Mouse (Mus musculus): ENCODE data around the gene Gm17482. TPM values are rescaled to one million over a fixed set of nuclear protein-coding genes. Genes with fewer than 3 reads are reported as not detected.

Gene Gm17482
- total RNA-seq, 2 experiments from 2014 or later: not detected

DNA sequence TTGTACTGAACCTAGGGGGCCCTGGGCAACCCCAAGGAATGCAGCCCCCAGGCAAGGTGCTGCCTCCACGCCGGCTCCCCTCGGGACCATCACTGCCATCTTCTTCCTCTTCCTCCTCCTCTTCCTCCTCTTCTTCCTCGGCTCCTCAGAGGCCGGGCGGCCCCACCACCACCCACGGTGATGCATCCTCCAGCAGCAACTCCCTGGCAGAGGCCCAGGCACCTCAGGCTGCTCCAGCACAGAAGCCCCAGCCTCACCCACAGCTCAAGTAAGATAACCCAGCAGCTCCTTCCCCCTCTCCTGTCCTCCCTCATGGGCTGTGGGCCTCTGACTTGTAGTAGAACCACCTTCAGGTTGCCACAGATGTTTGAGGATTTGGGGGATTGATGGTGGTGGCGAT, 50.9 kb downstream of the Gm17482 start:
- no peak for DNase-seq (ENCODE audit: low spot score in 2 of 2)
- intact Hi-C loops (cut with DNase I): no loop called here

DNA sequence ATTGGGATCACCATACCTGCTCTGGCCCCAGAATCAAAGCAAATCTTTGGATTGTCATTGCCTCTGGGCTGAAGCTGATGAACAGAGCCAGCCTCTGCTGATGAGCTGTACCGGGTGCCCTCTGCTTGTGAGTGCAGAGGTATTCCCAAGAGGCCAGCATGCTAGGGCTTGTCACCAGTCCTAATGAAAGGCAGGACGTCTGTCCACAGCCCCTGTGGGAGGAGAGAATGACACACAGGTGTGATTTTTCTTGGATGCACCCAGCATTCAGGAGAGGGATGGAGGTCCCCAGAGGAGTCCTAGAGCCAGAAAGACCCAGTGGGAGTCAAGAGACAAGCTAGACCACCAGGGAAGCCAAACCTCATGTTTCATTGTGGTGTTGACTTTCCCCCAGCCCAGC, 52.5 kb downstream of the Gm17482 start:
- intact Hi-C loops (cut with DNase I): no loop called here
- no peak for DNase-seq (ENCODE audit: low spot score in 2 of 2)

- no peak for DNase-seq (ENCODE audit: low spot score in 2 of 2)
- intact Hi-C loops (cut with DNase I): no loop called here
These were observed 57.0 kb downstream of the Gm17482 start for GRCm38 (mm10) chr6:115284153-115284552.

DNA sequence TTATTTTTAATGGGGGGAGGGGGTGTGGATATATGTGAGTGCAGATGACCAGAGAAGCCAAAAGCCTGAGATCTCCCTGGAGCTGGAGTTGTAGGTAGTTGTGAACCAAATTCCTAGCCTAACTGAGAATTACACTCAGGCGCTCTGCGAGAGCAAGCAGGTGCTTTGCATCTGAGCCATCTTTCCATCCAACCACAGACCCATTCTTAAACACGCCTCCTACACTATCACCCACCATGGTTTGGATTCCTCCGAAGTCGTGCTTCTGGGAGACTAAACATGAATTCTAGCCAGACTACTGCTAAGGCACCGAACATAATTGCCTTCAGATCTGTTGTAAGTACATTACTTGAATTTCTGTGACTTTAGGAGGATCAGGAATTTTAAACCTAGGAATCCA, 59.3 kb downstream of the Gm17482 start:
- intact Hi-C loops (cut with DNase I): no loop called here
- peak; percentile 55 to 82 for DNase-seq (ENCODE audit: low spot score in 2 of 2)

- no peak for DNase-seq (ENCODE audit: low spot score in 2 of 2)
- intact Hi-C loops (cut with DNase I): no loop called here
These were observed 61.1 kb downstream of the Gm17482 start for GRCm38 (mm10) chr6:115288223-115288622.

- intact Hi-C loops (cut with DNase I): no loop called here
- peak in 1 of 2 experiments; percentile 2 for DNase-seq (ENCODE audit: low spot score in 2 of 2)
These were observed 63.4 kb downstream of the Gm17482 start for GRCm38 (mm10) chr6:115290561-115290960.

DNA sequence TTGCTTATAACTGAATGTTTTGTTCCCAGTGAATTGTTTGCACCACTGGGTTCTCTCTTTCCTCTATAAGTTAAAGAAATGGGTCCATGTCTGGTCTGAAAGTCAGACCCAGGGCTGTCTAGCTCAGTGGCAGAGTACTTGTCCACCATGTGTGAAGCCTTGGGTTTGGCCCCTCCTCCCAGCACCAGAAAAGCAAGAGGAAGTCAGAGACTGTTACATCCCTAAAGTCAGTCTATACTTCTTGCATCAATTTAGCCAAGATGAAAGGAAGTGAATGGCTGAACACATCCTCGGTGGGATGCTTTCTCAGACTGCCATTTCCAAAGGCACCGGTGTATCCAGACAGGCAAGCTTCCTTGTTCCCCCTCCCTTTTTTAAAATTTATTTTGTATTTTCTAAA, 63.9 kb downstream of the Gm17482 start:
- intact Hi-C loops (cut with DNase I): no loop called here
- no peak for DNase-seq (ENCODE audit: low spot score in 2 of 2)

DNA sequence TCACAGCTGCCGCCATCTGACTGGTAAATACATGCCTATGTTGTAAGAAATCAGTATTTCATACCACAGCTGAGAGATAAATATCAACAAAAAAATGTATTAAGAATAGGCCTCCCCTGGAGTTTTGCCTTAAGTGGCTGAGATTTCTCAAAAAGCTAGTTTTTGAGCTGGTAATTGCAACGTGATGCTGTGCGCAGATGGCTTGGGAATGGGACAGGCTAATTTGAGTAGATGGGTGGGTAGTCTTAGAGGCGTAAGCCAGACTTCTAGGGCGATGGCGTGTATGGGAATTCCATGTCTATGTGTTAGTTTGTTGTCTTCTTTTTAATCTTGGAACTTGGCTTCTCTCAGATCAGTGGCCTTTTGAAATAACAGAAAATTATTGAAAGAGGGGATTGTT, 64.7 kb downstream of the Gm17482 start:
- intact Hi-C loops (cut with DNase I): loop anchor here (2.0 kb wide), 1 partner anchor 69 kb away; the partner anchor contains the start of gene Pparg
- DNase-seq (ENCODE audit: low spot score in 2 of 2): peak; percentile 49 to 69

- intact Hi-C loops (cut with DNase I): loop anchor here (2.0 kb wide), 1 partner anchor 68 kb away; the partner anchor contains the start of gene Pparg
- DNase-seq (ENCODE audit: low spot score in 2 of 2): peak; percentile 46 to 71
These were observed 65.5 kb downstream of the Gm17482 start for GRCm38 (mm10) chr6:115292621-115293020.

GRCm38 (mm10) chr6:115293877-115294276, 66.7 kb downstream of the Gm17482 start:
- intact Hi-C loops (cut with DNase I): loop anchor here (2.0 kb wide), 1 partner anchor 67 kb away; the partner anchor contains the start of gene Pparg
- no peak for DNase-seq (ENCODE audit: low spot score in 2 of 2)

GRCm38 (mm10) chr6:115307134-115307533, 80.0 kb downstream of the Gm17482 start:
- DNase-seq (ENCODE audit: low spot score in 2 of 2): no peak
- intact Hi-C loops (cut with DNase I): no loop called here

Other genes with a start within 250 kb of the Gm17482 start
- gene Tamm41, start 189.5 kb upstream of the Gm17482 start, total RNA-seq (2021): 10 to 100 TPM; 17.3 to 21.9 TPM
- 100 to 1,000 TPM; 509 to 518 TPM for gene Syn2, start 92.4 kb upstream of the Gm17482 start, total RNA-seq (2021)
- gene Timp4, start 24.9 kb downstream of the Gm17482 start, total RNA-seq (2021): 10 to 100 TPM; 17.2 to 18.3 TPM
- gene Pparg, start 133.6 kb downstream of the Gm17482 start, total RNA-seq (2021): 1 to 10 TPM; 4.1 to 6.4 TPM